Mouse (Mus musculus): Measurements from ENCODE around the gene Ngb.

GRCm38 (mm10) chr12:87121918-87122589 is 19.7 kb upstream of the Ngb start:
- no peak for TF ChIP-seq POLR2A (IDR thresholded peaks at IDR 0.05; ENCODE audit: extremely low read depth, insufficient read depth, low read length)
- no peak for TF ChIP-seq CTCF (IDR thresholded peaks at IDR 0.05; ENCODE audit: low read depth, low read length)

Measured in liver, adult 2 months (tissue).